Mouse (Mus musculus): Measurements from ENCODE around the gene Dnal1. TPM values are rescaled to one million over a fixed set of nuclear protein-coding genes. Genes with fewer than 3 reads are reported as not detected.
A peak's percentile ranks its signal among the peaks of the same experiment; 100 is the strongest.

Dnal1 gene
- polyA plus RNA-seq, 2 experiments = 6.4 to 15.1 TPM

DNA sequence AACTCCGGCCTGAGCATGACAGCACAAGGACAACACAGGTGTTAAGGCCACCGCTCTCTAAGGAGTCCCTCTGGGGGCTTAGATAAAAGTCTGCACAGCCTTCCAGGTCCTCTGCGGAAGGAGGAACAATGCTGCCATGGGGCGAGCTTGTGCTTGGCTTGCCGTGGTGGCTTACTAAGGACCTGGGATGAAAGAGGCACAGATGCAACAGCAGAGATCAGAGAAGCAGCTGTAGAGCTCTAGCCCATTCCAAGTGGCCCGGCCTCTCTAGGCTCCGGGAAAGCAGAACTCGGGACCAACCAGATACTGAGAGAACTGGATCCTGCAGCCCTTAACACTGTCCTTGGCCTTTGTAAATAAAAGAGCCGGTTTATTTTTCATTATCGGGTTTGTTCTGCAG is 37.7 kb downstream of the Dnal1 start:
- no peaks in the 10 kb centered on the region for H3K27me3 ChIP-seq (ENCODE audit: control insufficient read depth, insufficient read depth, low read length)
- peaks cover 6% of the 10 kb centered on the region for H3K4me1 ChIP-seq (ENCODE audit: control insufficient read depth, insufficient read depth, low read length)
- H3K36me3 ChIP-seq (ENCODE audit: control insufficient read depth, insufficient read depth, low read length) = peaks cover 61% of the 10 kb centered on the region
- no peak overlapping the region for H3K9ac ChIP-seq (ENCODE audit: low read depth, low read length, severe bottlenecking)
- no peaks in the 10 kb centered on the region for H3K9me3 ChIP-seq (ENCODE audit: control insufficient read depth, low read length)
- ATAC-seq (ENCODE audit: low FRiP score, low read depth) = no peak
- no peak for TF ChIP-seq POLR2A (IDR thresholded peaks at IDR 0.05; ENCODE audit: borderline replicate concordance, extremely low read depth, insufficient read depth, insufficient read length)
- H3K27ac ChIP-seq (replicated peaks; ENCODE audit: low read depth, low read length) = no peak overlapping the region
- DNase-seq (ENCODE audit: low spot score) = no peak
- H3K4me2 ChIP-seq (replicated peaks; ENCODE audit: low read depth, low read length, severe bottlenecking) = no peak overlapping the region
- WGBS = 89% methylated on average over 10 of the region's 10 CpGs
- H3K4me3 ChIP-seq (replicated peaks; ENCODE audit: low read length) = no peak overlapping the region

DNA sequence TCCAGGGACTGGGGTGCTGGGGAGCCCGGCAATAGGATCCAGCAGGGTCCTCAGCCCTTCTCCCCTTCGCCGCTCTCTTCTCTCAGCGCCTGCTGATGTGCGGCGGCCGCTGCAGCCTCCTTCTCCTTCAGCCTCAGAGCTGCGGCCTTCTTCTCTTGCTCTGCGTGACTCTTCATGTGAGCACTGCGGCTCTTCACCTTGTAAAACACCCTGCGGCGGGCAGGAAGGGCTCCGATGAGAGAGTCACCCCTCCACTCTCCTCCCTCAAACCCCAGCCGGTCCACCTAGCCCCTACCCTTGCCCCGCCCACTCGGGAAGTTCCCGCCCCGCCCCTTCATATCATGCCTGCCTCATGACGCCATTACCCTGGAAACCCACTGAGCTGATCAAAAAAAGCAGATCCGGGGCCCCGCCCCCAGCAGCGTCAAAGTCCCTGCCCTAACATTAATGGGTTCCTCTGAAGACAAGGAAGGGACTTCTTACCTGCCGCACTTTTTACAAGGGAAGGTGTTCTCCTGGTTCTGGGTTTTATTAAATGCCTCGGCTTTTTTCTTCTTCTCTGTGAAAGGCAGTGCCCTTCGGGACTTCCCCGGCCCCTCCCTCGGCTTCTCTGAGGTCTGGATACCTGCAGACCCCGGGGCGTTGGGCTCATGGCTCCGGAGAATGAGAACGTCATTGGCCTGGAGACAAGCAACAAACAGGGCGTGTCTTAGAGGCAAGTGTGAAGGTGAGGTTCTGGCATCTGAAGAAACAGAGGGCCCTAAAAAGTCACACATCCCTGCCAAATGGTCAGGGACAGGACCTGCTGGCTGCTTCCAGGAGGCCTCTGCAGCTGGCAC is 38.4 kb downstream of the Dnal1 start:
- TF ChIP-seq POLR2A (IDR thresholded peaks at IDR 0.05; ENCODE audit: borderline replicate concordance, extremely low read depth, insufficient read depth, insufficient read length) = no peak
- Histone ChIP-seq H3K4me3 (replicated peaks; ENCODE audit: low read length) (no peak overlapping the region), H3K4me1 (ENCODE audit: control insufficient read depth, insufficient read depth, low read length) (peaks cover 6% of the 10 kb centered on the region), H3K27me3 (ENCODE audit: control insufficient read depth, insufficient read depth, low read length) (no peaks in the 10 kb centered on the region), H3K36me3 (ENCODE audit: control insufficient read depth, insufficient read depth, low read length) (peaks cover 67% of the 10 kb centered on the region), H3K4me2 (replicated peaks; ENCODE audit: low read depth, low read length, severe bottlenecking) (no peak overlapping the region), H3K9me3 (ENCODE audit: control insufficient read depth, low read length) (no peaks in the 10 kb centered on the region), H3K27ac (replicated peaks; ENCODE audit: low read depth, low read length) (no peak overlapping the region), H3K9ac (ENCODE audit: low read depth, low read length, severe bottlenecking) (no peak overlapping the region)
- DNase-seq (ENCODE audit: low spot score) = no peak
- ATAC-seq (ENCODE audit: low FRiP score, low read depth) = 0 out of 2 replicates have a peak, but pooled peaks have one; percentile 7
- 53% methylated on average over 32 of the region's 32 CpGs for WGBS

GRCm38 (mm10) chr12:84153414-84153813 is 39.2 kb downstream of the Dnal1 start:
- ATAC-seq (ENCODE audit: low FRiP score, low read depth) = no peak

DNA sequence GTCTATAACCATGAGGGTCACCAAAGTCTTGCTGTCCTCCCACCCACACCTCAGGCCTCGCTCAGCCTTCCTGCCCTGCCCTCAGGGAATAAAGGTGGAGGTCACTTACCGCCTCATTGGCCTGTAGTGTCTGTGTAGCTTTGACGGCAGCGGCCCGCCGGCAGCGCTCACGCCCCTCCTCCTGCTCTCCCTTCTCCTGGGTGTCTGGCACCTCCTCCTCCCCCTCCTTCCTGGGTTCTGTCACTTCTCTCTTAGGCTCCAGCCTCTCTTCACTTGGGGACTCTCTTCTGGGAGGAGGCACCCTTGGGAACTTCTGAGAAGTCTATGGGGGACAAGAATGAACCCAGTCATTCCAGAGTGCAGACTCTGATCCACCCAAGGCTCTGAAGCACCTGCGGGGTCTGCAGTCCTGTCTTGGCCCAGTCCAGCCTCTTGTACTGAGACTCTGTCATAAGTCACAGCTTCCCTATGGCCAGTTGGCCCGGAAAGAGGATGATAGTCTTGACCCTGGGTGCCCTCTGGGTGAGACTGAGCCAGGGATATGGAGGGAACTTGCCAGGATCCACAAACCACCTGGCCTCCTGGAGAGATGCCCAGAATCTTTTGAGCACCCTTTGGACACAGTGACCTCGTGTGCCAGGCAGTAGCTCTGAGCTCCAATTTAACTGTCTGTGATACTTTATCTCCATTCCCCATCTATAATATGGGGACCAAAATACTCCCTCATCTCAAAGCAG is 40.8 kb downstream of the Dnal1 start:
- no peaks in the 10 kb centered on the region for H3K4me1 ChIP-seq (ENCODE audit: control insufficient read depth, insufficient read depth, low read length)

More at GRCm38 (mm10) chr12:84153414-84153813, 39.2 kb downstream of the Dnal1 start:
- H3K4me1 ChIP-seq (ENCODE audit: control insufficient read depth, insufficient read depth, low read length) = peaks cover 3% of the 10 kb centered on the region
- no peak for TF ChIP-seq POLR2A (IDR thresholded peaks at IDR 0.05; ENCODE audit: borderline replicate concordance, extremely low read depth, insufficient read depth, insufficient read length)
- H3K27me3 ChIP-seq (ENCODE audit: control insufficient read depth, insufficient read depth, low read length) = no peaks in the 10 kb centered on the region
- no peak overlapping the region for H3K4me3 ChIP-seq (replicated peaks; ENCODE audit: low read length)
- no peak overlapping the region for H3K9ac ChIP-seq (ENCODE audit: low read depth, low read length, severe bottlenecking)
- H3K27ac ChIP-seq (replicated peaks; ENCODE audit: low read depth, low read length) = no peak overlapping the region
- DNase-seq (ENCODE audit: low spot score) = no peak
- H3K4me2 ChIP-seq (replicated peaks; ENCODE audit: low read depth, low read length, severe bottlenecking) = no peak overlapping the region
- 76% methylated on average over 6 of the region's 6 CpGs for WGBS
- H3K9me3 ChIP-seq (ENCODE audit: control insufficient read depth, low read length) = no peaks in the 10 kb centered on the region
- peaks cover 75% of the 10 kb centered on the region for H3K36me3 ChIP-seq (ENCODE audit: control insufficient read depth, insufficient read depth, low read length)

GRCm38 (mm10) chr12:84155523-84155871 is 41.3 kb downstream of the Dnal1 start:
- Histone ChIP-seq H3K9ac (ENCODE audit: low read depth, low read length, severe bottlenecking) (no peak overlapping the region), H3K4me3 (replicated peaks; ENCODE audit: low read length) (no peak overlapping the region), H3K4me1 (ENCODE audit: control insufficient read depth, insufficient read depth, low read length) (no peaks in the 10 kb centered on the region), H3K36me3 (ENCODE audit: control insufficient read depth, insufficient read depth, low read length) (peaks cover 85% of the 10 kb centered on the region), H3K27ac (replicated peaks; ENCODE audit: low read depth, low read length) (no peak overlapping the region), H3K9me3 (ENCODE audit: control insufficient read depth, low read length) (no peaks in the 10 kb centered on the region), H3K4me2 (replicated peaks; ENCODE audit: low read depth, low read length, severe bottlenecking) (no peak overlapping the region), H3K27me3 (ENCODE audit: control insufficient read depth, insufficient read depth, low read length) (no peaks in the 10 kb centered on the region)
- DNase-seq (ENCODE audit: low spot score) = no peak
- no peak for ATAC-seq (ENCODE audit: low FRiP score, low read depth)
- WGBS = 80% methylated on average over 2 of the region's 2 CpGs
- no peak for TF ChIP-seq POLR2A (IDR thresholded peaks at IDR 0.05; ENCODE audit: borderline replicate concordance, extremely low read depth, insufficient read depth, insufficient read length)

More for the DNA sequence above, 40.8 kb downstream of the Dnal1 start:
- H3K4me2 ChIP-seq (replicated peaks; ENCODE audit: low read depth, low read length, severe bottlenecking) = no peak overlapping the region
- H3K27me3 ChIP-seq (ENCODE audit: control insufficient read depth, insufficient read depth, low read length) = no peaks in the 10 kb centered on the region
- DNase-seq (ENCODE audit: low spot score) (no peak), ATAC-seq (ENCODE audit: low FRiP score, low read depth) (no peak)
- H3K4me3 ChIP-seq (replicated peaks; ENCODE audit: low read length) = no peak overlapping the region
- WGBS = 69% methylated on average over 11 of the region's 11 CpGs
- no peak overlapping the region for H3K27ac ChIP-seq (replicated peaks; ENCODE audit: low read depth, low read length)
- peaks cover 85% of the 10 kb centered on the region for H3K36me3 ChIP-seq (ENCODE audit: control insufficient read depth, insufficient read depth, low read length)
- no peaks in the 10 kb centered on the region for H3K9me3 ChIP-seq (ENCODE audit: control insufficient read depth, low read length)
- TF ChIP-seq POLR2A (IDR thresholded peaks at IDR 0.05; ENCODE audit: borderline replicate concordance, extremely low read depth, insufficient read depth, insufficient read length) = no peak
- no peak overlapping the region for H3K9ac ChIP-seq (ENCODE audit: low read depth, low read length, severe bottlenecking)

Measured in limb, embryonic 14.5 days (tissue).